Mouse (Mus musculus) leukemia stem cell, adult 10-12 weeks (primary cell): ENCODE measurements around the gene Fkbp15. TPM values are rescaled to one million over a fixed set of nuclear protein-coding genes. Genes with fewer than 3 reads are reported as not detected.

Source experiments
- polyA plus RNA-seq: library from polyadenylated mRNA; stranded (reverse); fragments of >175 nt; gene quantifications from 2 replicates; pipeline ENCODE4 v1.2.3, GENCODE M21; 2012; ENCODE audit warnings: low replicate concordance

Fkbp15 gene
- polyA plus RNA-seq = 17.7 and 18.4 TPM in 2 replicates

GRCm38 (mm10) chr4:62360088-62360804 lies at the start of gene Fkbp15, which contains the start of gene Slc31a1:
Gene Fkbp15 (minus strand): TSS chr4:62360548.
Gene Slc31a1 (plus strand): TSS chr4:62360727.

GRCm38 (mm10) chr4:62408601-62409282 lies 48.4 kb upstream of the Fkbp15 start, which contains the start of the genes Cdc26 and Prpf4:
Gene Cdc26 (minus strand): TSS chr4:62408642.
Gene Prpf4 (plus strand): TSS chr4:62408797.

GRCm38 (mm10) chr4:62262276-62262675 lies 98.1 kb downstream of the Fkbp15 start, which contains the start of gene Slc31a2:
Gene Slc31a2 (plus strand): TSS chr4:62262562.

Other genes with a start within 250 kb of the Fkbp15 start
- not detected in 2 replicates for gene Mup21, start 209.7 kb downstream of the Fkbp15 start, polyA plus RNA-seq
- gene Zfp37, start 129.5 kb downstream of the Fkbp15 start, polyA plus RNA-seq = not detected in 2 replicates
- 0.32 and 1.1 TPM in 2 replicates for gene Slc31a2, start 98.0 kb downstream of the Fkbp15 start, polyA plus RNA-seq
- gene Slc31a1, start 179 bp upstream of the Fkbp15 start, polyA plus RNA-seq = 0.73 and 2.3 TPM in 2 replicates
- 1.3 and 8.1 TPM in 2 replicates for gene Cdc26, start 48.1 kb upstream of the Fkbp15 start, polyA plus RNA-seq
- 1.9 and 5.4 TPM in 2 replicates for gene Prpf4, start 48.2 kb upstream of the Fkbp15 start, polyA plus RNA-seq
- 0.12 and 0.59 TPM in 2 replicates for gene Rnf183, start 74.7 kb upstream of the Fkbp15 start, polyA plus RNA-seq
- gene Wdr31, start 110.3 kb upstream of the Fkbp15 start, polyA plus RNA-seq = 2.6 TPM in 2 replicates
- gene Bspry, start 119.5 kb upstream of the Fkbp15 start, polyA plus RNA-seq = 0.38 and 1.6 TPM in 2 replicates
- 2.6 and 7.6 TPM in 2 replicates for gene Hdhd3, start 142.9 kb upstream of the Fkbp15 start, polyA plus RNA-seq
- gene Alad, start 159.4 kb upstream of the Fkbp15 start, polyA plus RNA-seq = 526 and 768 TPM in 2 replicates
- gene Pole3, start 164.5 kb upstream of the Fkbp15 start, polyA plus RNA-seq = 28.5 and 35.6 TPM in 2 replicates
- gene 4933430I17Rik, start 164.8 kb upstream of the Fkbp15 start, polyA plus RNA-seq = not detected in 2 replicates
- 87.1 and 175 TPM in 2 replicates for gene Rgs3, start 199.3 kb upstream of the Fkbp15 start, polyA plus RNA-seq